13 mouse cellular contexts compared by ENCODE assay signal in the genomic region with DNA sequence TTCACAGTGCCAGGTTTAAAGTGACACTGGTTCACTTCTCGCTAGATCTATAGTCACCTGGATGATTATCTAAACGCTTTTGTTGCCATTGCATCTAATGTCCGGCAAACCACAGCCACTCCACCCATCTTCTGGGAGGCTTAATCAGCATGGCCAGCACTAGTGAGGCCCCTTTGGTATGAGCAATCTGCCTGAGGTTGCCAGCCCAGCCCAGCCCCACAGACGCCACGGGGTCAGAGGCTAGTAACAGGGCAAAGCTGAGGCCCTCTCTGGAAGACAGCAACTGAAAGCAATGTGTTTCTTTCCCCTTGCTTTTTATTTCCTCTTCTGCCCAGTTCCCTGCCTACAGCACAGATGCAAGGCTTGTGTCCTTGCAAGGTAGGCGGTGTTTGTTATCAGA.
"Had no signal": no experiment of that assay in that cellular context is flagged by ENCODE, and none has a peak within 500 bp of the region (broad histone marks: within the 10 kb centered on the region; RNA-seq: fewer than 3 reads in every experiment).

No protein-coding gene starts in this region.

- H3K4me2 ChIP-seq: limb, embryonic 12.5 days; liver, embryonic 15.5 days; neural tube, embryonic 13.5 days had no signal

- DNase-seq: kidney, adult 2 months; kidney, postnatal 25 days; lung, adult 2 months; lung, postnatal 36 days; midbrain, embryonic 14.5 days; right cerebral cortex, postnatal 14 days; thymus, postnatal 4 days had no signal

- ATAC-seq: lung, postnatal 0 days had no signal

- H3K9ac ChIP-seq: limb, embryonic 12.5 days; liver, embryonic 15.5 days; neural tube, embryonic 13.5 days had no signal

- H3K9me3 ChIP-seq: limb, embryonic 12.5 days; liver, embryonic 15.5 days; midbrain, embryonic 10.5 days; neural tube, embryonic 13.5 days had no signal

- H3K27me3 ChIP-seq: limb, embryonic 12.5 days; liver, embryonic 15.5 days; neural tube, embryonic 13.5 days had no signal

- H3K4me3 ChIP-seq: limb, embryonic 12.5 days; liver, embryonic 15.5 days; midbrain, embryonic 10.5 days; neural tube, embryonic 13.5 days had no signal

- H3K27ac ChIP-seq: limb, embryonic 12.5 days; liver, embryonic 15.5 days; midbrain, embryonic 10.5 days; neural tube, embryonic 13.5 days; stomach, postnatal 0 days had no signal

- H3K36me3 ChIP-seq: liver, embryonic 15.5 days; midbrain, embryonic 10.5 days; neural tube, embryonic 13.5 days had no signal
